Mouse (Mus musculus): ENCODE measurements around the gene Sec24a. TPM values are rescaled to one million over a fixed set of nuclear protein-coding genes. Genes with fewer than 3 reads are reported as not detected.
"Not testable (repeated sequence)": the region's sequence is repeated elsewhere in the genome, so short reads cannot be mapped to it uniquely, and the experiment has no call there.

Sec24a gene
- polyA plus RNA-seq, 1 experiment: 22.1 TPM

DNA sequence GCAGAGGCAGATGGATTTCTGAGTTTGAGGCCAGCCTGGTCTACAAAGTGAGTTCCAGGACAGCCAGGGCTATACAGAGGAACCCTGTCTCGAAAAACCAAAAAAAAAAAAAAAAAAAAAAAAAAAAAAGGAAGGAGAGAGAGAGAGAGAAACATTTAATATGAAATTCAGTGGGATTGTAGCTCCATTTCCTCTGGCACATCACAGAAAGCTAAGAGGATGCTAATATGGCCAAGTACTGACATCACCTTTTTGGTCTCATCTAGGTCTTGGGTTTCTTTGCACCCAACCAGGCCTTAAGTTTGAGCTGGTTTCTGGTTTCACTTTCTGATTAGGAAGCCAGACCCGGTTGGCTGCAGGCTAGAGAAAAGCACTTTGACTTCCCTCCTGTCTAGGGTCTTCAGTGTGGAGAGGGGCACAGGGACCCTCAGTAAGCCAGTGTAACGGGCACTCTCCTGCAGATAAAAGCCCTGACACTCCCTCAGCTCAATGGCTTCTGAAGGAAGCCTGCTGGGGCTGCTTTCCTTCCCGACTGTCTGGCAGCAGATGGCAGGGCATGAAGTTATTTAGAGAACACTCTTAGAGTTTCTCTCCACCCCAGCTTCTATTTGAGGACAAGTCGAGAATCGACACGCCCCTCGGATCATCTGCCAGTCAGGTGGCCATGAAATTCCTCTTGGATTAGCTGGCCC lies 37.3 kb upstream of the Sec24a start:
- no peak overlapping the region for H3K27ac ChIP-seq (ENCODE audit: control insufficient read depth, insufficient read depth, low read depth, low read length)

DNA sequence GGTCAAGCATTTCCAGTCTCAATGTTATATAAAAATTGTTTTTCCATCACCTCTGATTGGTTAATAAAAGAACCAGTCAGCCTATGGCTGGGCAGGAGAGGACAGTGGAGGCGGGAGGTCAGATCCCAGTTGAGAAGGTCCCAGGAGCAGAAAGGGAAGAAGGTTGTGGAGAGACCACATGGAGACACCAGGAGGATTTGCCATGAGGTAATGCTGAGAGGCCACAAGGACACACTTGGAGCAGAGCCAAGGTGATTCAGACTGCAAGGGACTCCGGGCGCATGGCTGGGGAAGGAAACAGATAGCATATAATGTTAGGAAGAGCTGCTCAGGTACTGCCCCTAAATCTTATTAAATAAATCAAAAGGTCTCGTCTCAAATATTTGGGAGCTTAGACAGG lies 32.8 kb upstream of the Sec24a start:
- Histone ChIP-seq H3K4me1 (ENCODE audit: control insufficient read depth, insufficient read depth, low read length) (no peaks in the 10 kb centered on the region), H3K27me3 (ENCODE audit: control insufficient read depth, insufficient read depth, low read length) (no peaks in the 10 kb centered on the region), H3K36me3 (ENCODE audit: control insufficient read depth, insufficient read depth, low read length) (no peaks in the 10 kb centered on the region; the same call in 1 of the 2 replicates), H3K4me3 (ENCODE audit: control insufficient read depth, low read depth, low read length) (peak overlapping the region; percentile 39), H3K27ac (ENCODE audit: control insufficient read depth, insufficient read depth, low read depth, low read length) (no peak overlapping the region)
- TF ChIP-seq POLR2A (IDR thresholded peaks at IDR 0.05; ENCODE audit: control insufficient read depth, low read depth, low read length) (no peak), CTCF (IDR thresholded peaks at IDR 0.05; ENCODE audit: control insufficient read depth, insufficient read depth, insufficient replicate concordance, low read depth, low read length) (no peak)

More for the DNA sequence above, 37.3 kb upstream of the Sec24a start:
- Histone ChIP-seq H3K4me3 (ENCODE audit: control insufficient read depth, low read depth, low read length) (no peak overlapping the region), H3K36me3 (ENCODE audit: control insufficient read depth, insufficient read depth, low read length) (no peaks in the 10 kb centered on the region), H3K27me3 (ENCODE audit: control insufficient read depth, insufficient read depth, low read length) (no peaks in the 10 kb centered on the region), H3K4me1 (ENCODE audit: control insufficient read depth, insufficient read depth, low read length) (peaks cover 5% of the 10 kb centered on the region)
- TF ChIP-seq POLR2A (IDR thresholded peaks at IDR 0.05; ENCODE audit: control insufficient read depth, low read depth, low read length) (no peak), CTCF (IDR thresholded peaks at IDR 0.05; ENCODE audit: control insufficient read depth, insufficient read depth, insufficient replicate concordance, low read depth, low read length) (no peak)

DNA sequence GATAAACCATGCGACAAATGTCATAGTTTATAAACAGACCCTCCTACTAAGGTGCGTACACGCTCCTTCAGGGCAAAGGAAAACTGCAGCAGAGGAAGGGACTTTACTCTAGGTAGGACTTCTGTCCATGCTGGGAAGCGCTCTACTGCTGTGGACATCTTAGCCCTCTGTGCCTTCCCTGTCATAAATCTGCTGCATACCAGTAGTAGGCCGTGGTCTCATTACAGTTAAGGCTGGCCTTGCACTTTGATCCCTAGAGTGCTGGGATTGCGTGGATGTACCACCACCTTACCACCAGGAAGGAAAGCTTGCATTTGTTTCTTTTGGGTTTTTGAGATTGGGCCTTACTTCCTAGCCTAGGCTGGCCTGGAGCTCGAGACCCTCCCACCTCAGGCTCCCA lies 27.2 kb upstream of the Sec24a start:
- Histone ChIP-seq H3K27ac (ENCODE audit: control insufficient read depth, insufficient read depth, low read depth, low read length) (no peak overlapping the region), H3K27me3 (ENCODE audit: control insufficient read depth, insufficient read depth, low read length) (no peaks in the 10 kb centered on the region), H3K4me1 (ENCODE audit: control insufficient read depth, insufficient read depth, low read length) (no peaks in the 10 kb centered on the region), H3K36me3 (ENCODE audit: control insufficient read depth, insufficient read depth, low read length) (peaks cover 2% of the 10 kb centered on the region), H3K4me3 (ENCODE audit: control insufficient read depth, low read depth, low read length) (no peak overlapping the region)
- TF ChIP-seq CTCF (IDR thresholded peaks at IDR 0.05; ENCODE audit: control insufficient read depth, insufficient read depth, insufficient replicate concordance, low read depth, low read length) (no peak), POLR2A (IDR thresholded peaks at IDR 0.05; ENCODE audit: control insufficient read depth, low read depth, low read length) (no peak)

DNA sequence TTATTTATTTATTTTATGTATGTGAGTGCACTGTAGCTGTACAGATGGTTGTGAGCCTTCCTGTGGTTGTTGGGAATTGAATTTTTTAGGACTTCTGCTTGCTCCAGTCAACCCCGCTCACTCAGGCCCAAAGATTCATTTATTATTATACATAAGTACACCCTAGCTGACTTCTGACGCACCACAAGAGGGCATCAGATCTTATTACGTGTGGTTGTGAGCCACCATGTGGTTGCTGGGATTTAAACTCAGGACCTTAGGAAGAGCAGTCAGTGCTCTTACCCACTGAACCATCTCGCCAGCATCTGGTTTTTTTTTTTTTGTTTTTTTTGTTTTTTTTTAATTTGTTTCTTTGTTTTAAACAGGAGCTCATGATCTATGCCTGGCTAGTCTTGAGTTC lies 26.3 kb upstream of the Sec24a start:
- H3K4me3 ChIP-seq (ENCODE audit: control insufficient read depth, low read depth, low read length); H3K4me1 ChIP-seq (ENCODE audit: control insufficient read depth, insufficient read depth, low read length); H3K36me3 ChIP-seq (ENCODE audit: control insufficient read depth, insufficient read depth, low read length); H3K27ac ChIP-seq (ENCODE audit: control insufficient read depth, insufficient read depth, low read depth, low read length); H3K27me3 ChIP-seq (ENCODE audit: control insufficient read depth, insufficient read depth, low read length): not testable (repeated sequence)

DNA sequence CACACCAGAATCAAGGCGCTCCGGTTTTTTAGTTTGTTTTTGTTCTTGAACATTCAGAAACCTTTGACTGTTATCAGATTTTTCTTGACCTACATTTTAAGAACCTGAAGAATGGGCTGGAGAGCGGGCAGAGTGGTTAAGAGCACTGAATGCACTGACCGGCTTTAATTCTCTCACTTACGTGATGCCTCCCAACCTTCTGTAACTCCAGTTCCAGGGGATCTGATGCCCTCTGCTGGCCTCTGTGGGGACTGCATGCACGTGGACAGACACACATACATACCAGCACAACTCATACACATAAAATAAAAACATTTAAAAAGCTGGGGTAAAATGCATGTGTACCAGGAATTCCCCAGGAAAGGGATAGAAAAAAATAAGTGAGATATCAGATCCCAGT lies 22.5 kb upstream of the Sec24a start:
- no peak overlapping the region for H3K4me3 ChIP-seq (ENCODE audit: control insufficient read depth, low read depth, low read length)
- no peaks in the 10 kb centered on the region for H3K4me1 ChIP-seq (ENCODE audit: control insufficient read depth, insufficient read depth, low read length)
- H3K27me3 ChIP-seq (ENCODE audit: control insufficient read depth, insufficient read depth, low read length): no peaks in the 10 kb centered on the region
- peaks cover 2% of the 10 kb centered on the region for H3K36me3 ChIP-seq (ENCODE audit: control insufficient read depth, insufficient read depth, low read length)
- TF ChIP-seq POLR2A (IDR thresholded peaks at IDR 0.05; ENCODE audit: control insufficient read depth, low read depth, low read length) (no peak), CTCF (IDR thresholded peaks at IDR 0.05; ENCODE audit: control insufficient read depth, insufficient read depth, insufficient replicate concordance, low read depth, low read length) (peak; percentile 62; the same call in 1 of the 2 replicates)
- H3K27ac ChIP-seq (ENCODE audit: control insufficient read depth, insufficient read depth, low read depth, low read length): no peak overlapping the region

DNA sequence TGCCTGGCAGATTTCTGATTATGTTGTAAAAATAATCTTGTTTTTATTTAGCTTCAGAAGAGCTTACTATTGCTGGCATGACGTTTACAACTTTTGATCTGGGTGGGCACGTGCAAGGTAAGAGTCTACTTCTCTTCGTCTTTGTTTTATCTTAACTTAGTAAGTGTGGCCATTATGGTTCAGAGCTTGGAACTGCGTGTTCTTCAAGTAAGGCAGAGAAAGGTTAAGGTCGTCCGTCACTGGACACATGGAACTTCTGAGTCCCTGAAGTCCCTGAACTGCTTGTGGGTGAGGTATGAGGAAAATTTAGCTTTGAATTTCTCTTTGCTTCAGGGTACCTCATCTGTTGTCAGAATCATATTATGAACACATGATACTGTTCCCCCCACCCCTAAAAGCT lies 19.3 kb upstream of the Sec24a start:
- Histone ChIP-seq H3K27ac (ENCODE audit: control insufficient read depth, insufficient read depth, low read depth, low read length) (no peak overlapping the region), H3K36me3 (ENCODE audit: control insufficient read depth, insufficient read depth, low read length) (peaks cover 3% of the 10 kb centered on the region), H3K27me3 (ENCODE audit: control insufficient read depth, insufficient read depth, low read length) (no peaks in the 10 kb centered on the region), H3K4me1 (ENCODE audit: control insufficient read depth, insufficient read depth, low read length) (no peaks in the 10 kb centered on the region), H3K4me3 (ENCODE audit: control insufficient read depth, low read depth, low read length) (no peak overlapping the region)
- TF ChIP-seq CTCF (IDR thresholded peaks at IDR 0.05; ENCODE audit: control insufficient read depth, insufficient read depth, insufficient replicate concordance, low read depth, low read length) (no peak), POLR2A (IDR thresholded peaks at IDR 0.05; ENCODE audit: control insufficient read depth, low read depth, low read length) (no peak)

DNA sequence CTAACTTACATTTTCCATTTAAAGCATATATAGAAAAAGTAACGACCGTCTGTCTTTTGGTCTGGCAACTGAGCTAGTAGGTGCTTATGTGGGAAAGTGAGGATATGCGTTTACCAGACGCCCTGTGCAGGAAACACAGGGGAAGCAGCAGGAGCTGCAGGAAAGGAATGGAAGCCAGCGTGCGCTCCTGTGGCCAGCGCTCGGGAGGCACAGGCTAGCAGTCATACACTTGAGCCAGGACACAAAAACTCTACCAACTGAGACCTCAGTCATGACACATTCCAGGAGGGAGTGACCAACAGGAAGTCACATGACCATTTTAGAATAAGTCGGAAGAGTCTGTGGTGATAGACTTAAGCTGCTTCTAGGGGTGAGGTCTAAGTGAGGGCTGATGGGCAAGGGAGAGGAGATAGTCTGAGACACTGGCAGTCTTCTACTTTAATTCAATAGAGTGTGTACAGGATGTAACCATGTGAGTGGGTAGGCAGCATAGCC lies 17.4 kb upstream of the Sec24a start:
- Histone ChIP-seq H3K36me3 (ENCODE audit: control insufficient read depth, insufficient read depth, low read length) (peaks cover 2% of the 10 kb centered on the region), H3K27me3 (ENCODE audit: control insufficient read depth, insufficient read depth, low read length) (no peaks in the 10 kb centered on the region), H3K4me1 (ENCODE audit: control insufficient read depth, insufficient read depth, low read length) (no peaks in the 10 kb centered on the region), H3K27ac (ENCODE audit: control insufficient read depth, insufficient read depth, low read depth, low read length) (no peak overlapping the region), H3K4me3 (ENCODE audit: control insufficient read depth, low read depth, low read length) (no peak overlapping the region)
- TF ChIP-seq CTCF (IDR thresholded peaks at IDR 0.05; ENCODE audit: control insufficient read depth, insufficient read depth, insufficient replicate concordance, low read depth, low read length): no peak
- TF ChIP-seq POLR2A (IDR thresholded peaks at IDR 0.05; ENCODE audit: control insufficient read depth, low read depth, low read length): no peak

All from testis, adult 2 months (tissue).